Mouse (Mus musculus) left cerebral cortex, postnatal 25 days (tissue): ENCODE results near the gene Ksr1. TPM values are rescaled to one million over a fixed set of nuclear protein-coding genes. Genes with fewer than 3 reads are reported as not detected.

Experiments used
- DNase-seq, 2 experiments: peaks; one replicate each; pipeline ENCODE4 v3.0.0; 2022; ENCODE audit warnings: low spot score in 2 of 2, mixed read lengths in 1 of 2
- intact Hi-C: fragments of 180-260 bp; cut with DNase I; formaldehyde crosslinking; loops from one replicate; pipeline ENCODE4 v1.15.1; 2025
- total RNA-seq, 2 experiments: library from RNA; stranded (reverse); gene quantifications; 2 replicates each; pipeline ENCODE4 v1.2.3; 2021

Gene Ksr1
- total RNA-seq, 2 experiments from 2014 or later, result 55.2 to 60.6 TPM

GRCm38 (mm10) chr11:79033021-79033420 is 113.2 kb downstream of the Ksr1 start:
- no peak for DNase-seq
- intact Hi-C loops, result loop anchor here (5.0 to 10.0 kb wide), 2 partner anchors 82 to 264 kb away; partner anchors contain the start of gene Gm9964

GRCm38 (mm10) chr11:79031452-79031746 is 114.8 kb downstream of the Ksr1 start:
- intact Hi-C loops, result loop anchor here (5.0 to 10.0 kb wide), 2 partner anchors 83 to 266 kb away; partner anchors contain the start of gene Gm9964

GRCm38 (mm10) chr11:79030570-79031451 is 115.4 kb downstream of the Ksr1 start:
- intact Hi-C loops, result loop anchor here (1.0 to 10.0 kb wide), 3 partner anchors 84 to 266 kb away; partner anchors contain the start of gene Gm9964
- DNase-seq, result peak; percentile 78 to 82

More at GRCm38 (mm10) chr11:79031452-79031746, 114.8 kb downstream of the Ksr1 start:
- DNase-seq, result no peak

- DNase-seq, result no peak
- intact Hi-C loops, result no loop called here
Observed at GRCm38 (mm10) chr11:79023751-79024150, 122.5 kb downstream of the Ksr1 start.

GRCm38 (mm10) chr11:79023342-79023741 is 122.9 kb downstream of the Ksr1 start:
- DNase-seq, result no peak
- intact Hi-C loops, result no loop called here

GRCm38 (mm10) chr11:79022836-79023235 is 123.4 kb downstream of the Ksr1 start:
- no peak for DNase-seq
- intact Hi-C loops, result no loop called here

- DNase-seq, result no peak
- intact Hi-C loops, result no loop called here
Observed at GRCm38 (mm10) chr11:79020535-79021045, 125.6 kb downstream of the Ksr1 start.

- peak; percentile 26 to 32 for DNase-seq
Observed at GRCm38 (mm10) chr11:79019839-79020534, 126.2 kb downstream of the Ksr1 start.

GRCm38 (mm10) chr11:79018954-79019704 is 127.1 kb downstream of the Ksr1 start:
- peak; percentile 62 to 65 for DNase-seq
- intact Hi-C loops, result loop anchor here (10.0 kb wide), 1 partner anchor 376 kb away; no protein-coding TSS in a partner anchor

More at GRCm38 (mm10) chr11:79019839-79020534, 126.2 kb downstream of the Ksr1 start:
- intact Hi-C loops, result loop anchor here (10.0 kb wide), 1 partner anchor 375 kb away; no protein-coding TSS in a partner anchor

- intact Hi-C loops, result loop anchor here (10.0 kb wide), 1 partner anchor 378 kb away; no protein-coding TSS in a partner anchor
- DNase-seq, result no peak
Observed at GRCm38 (mm10) chr11:79017161-79017606, 129.0 kb downstream of the Ksr1 start.

GRCm38 (mm10) chr11:79016236-79016635 is 130.0 kb downstream of the Ksr1 start:
- no peak for DNase-seq
- intact Hi-C loops, result loop anchor here (10.0 kb wide), 1 partner anchor 379 kb away; no protein-coding TSS in a partner anchor

- intact Hi-C loops, result loop anchor here (10.0 kb wide), 1 partner anchor 379 kb away; no protein-coding TSS in a partner anchor
- no peak for DNase-seq
Observed at GRCm38 (mm10) chr11:79015660-79016215, 130.5 kb downstream of the Ksr1 start.

GRCm38 (mm10) chr11:79014602-79015325 is 131.4 kb downstream of the Ksr1 start:
- intact Hi-C loops, result loop anchor here (10.0 kb wide), 1 partner anchor 380 kb away; no protein-coding TSS in a partner anchor
- DNase-seq, result no peak

GRCm38 (mm10) chr11:79013806-79014205 is 132.4 kb downstream of the Ksr1 start:
- no peak for DNase-seq
- intact Hi-C loops, result loop anchor here (10.0 kb wide), 1 partner anchor 381 kb away; no protein-coding TSS in a partner anchor

- DNase-seq, result no peak
- intact Hi-C loops, result loop anchor here (10.0 kb wide), 1 partner anchor 382 kb away; no protein-coding TSS in a partner anchor
Observed at GRCm38 (mm10) chr11:79013056-79013455, 133.2 kb downstream of the Ksr1 start.

- intact Hi-C loops, result loop anchor here (10.0 kb wide), 1 partner anchor 382 kb away; no protein-coding TSS in a partner anchor
- no peak for DNase-seq
Observed at GRCm38 (mm10) chr11:79012529-79012928, 133.7 kb downstream of the Ksr1 start.

GRCm38 (mm10) chr11:79008891-79009290 is 137.3 kb downstream of the Ksr1 start:
- intact Hi-C loops, result no loop called here
- no peak for DNase-seq
